Mouse (Mus musculus) midbrain, embryonic 15.5 days (tissue): ENCODE results near the gene Mecom. TPM values are rescaled to one million over a fixed set of nuclear protein-coding genes. Genes with fewer than 3 reads are reported as not detected.
"Not testable (repeated sequence)": the region's sequence is repeated elsewhere in the genome, so short reads cannot be mapped to it uniquely, and the experiment has no call there.

Experiments
- ATAC-seq: fragments of 200-750 bp; cut with Nextera tagmentation; replicated peaks from 2 replicates; pipeline ENCODE4 v1.8.0; 2017; ENCODE audit warnings: moderate TSS enrichment
- H3K27ac ChIP-seq: fragments of 300-500 bp; sonication (generic); 2 replicates; pipeline ENCODE4 v1.5.1; 2015; ENCODE audit warnings: mild to moderate bottlenecking, inconsistent platforms
- H3K27me3 ChIP-seq: fragments of 300-500 bp; sonication (generic); replicated peaks from 2 replicates; pipeline ENCODE4 v1.6.1; 2015; ENCODE audit warnings: inconsistent platforms
- H3K36me3 ChIP-seq: fragments of 300-500 bp; sonication (generic); replicated peaks from 2 replicates; pipeline ENCODE4 v1.6.1; 2015; ENCODE audit warnings: inconsistent platforms
- H3K4me1 ChIP-seq: fragments of 300-500 bp; sonication (generic); 2 replicates; pipeline ENCODE4 v1.6.1; 2015; ENCODE audit warnings: inconsistent platforms
- H3K4me2 ChIP-seq: fragments of 300-500 bp; sonication (generic); 2 replicates; pipeline ENCODE4 v1.6.1; 2015; ENCODE audit warnings: inconsistent platforms, mild to moderate bottlenecking, moderate library complexity
- H3K4me3 ChIP-seq: fragments of 300-500 bp; sonication (generic); 2 replicates; pipeline ENCODE4 v1.5.1; 2015; ENCODE audit warnings: mild to moderate bottlenecking, inconsistent platforms
- H3K9ac ChIP-seq: fragments of 300-500 bp; sonication (generic); 2 replicates; pipeline ENCODE4 v1.6.1; 2015; ENCODE audit warnings: mild to moderate bottlenecking, inconsistent platforms
- H3K9me3 ChIP-seq: fragments of 300-500 bp; sonication (generic); 2 replicates; pipeline ENCODE4 v1.6.1; 2016; ENCODE audit warnings: inconsistent platforms
- WGBS: fragments of 180-500 bp; shearing (Covaris S2); methylation state at CpG from one replicate; pipeline ENCODE4 v1.1.7; 2015; ENCODE audit warnings: mixed read lengths; 5-methylcytosine and 5-hydroxymethylcytosine counted together
- polyA plus RNA-seq: library from polyadenylated mRNA; unstranded; fragments of >200 nt; fragmentation: Nextera tagmentation; extraction: Ambion mirVana; gene quantifications from 2 replicates; pipeline ENCODE4 v1.2.1, GENCODE M21; 2015

Mecom gene
- polyA plus RNA-seq, 1 experiment from 2014 or later: 5.2 TPM

DNA sequence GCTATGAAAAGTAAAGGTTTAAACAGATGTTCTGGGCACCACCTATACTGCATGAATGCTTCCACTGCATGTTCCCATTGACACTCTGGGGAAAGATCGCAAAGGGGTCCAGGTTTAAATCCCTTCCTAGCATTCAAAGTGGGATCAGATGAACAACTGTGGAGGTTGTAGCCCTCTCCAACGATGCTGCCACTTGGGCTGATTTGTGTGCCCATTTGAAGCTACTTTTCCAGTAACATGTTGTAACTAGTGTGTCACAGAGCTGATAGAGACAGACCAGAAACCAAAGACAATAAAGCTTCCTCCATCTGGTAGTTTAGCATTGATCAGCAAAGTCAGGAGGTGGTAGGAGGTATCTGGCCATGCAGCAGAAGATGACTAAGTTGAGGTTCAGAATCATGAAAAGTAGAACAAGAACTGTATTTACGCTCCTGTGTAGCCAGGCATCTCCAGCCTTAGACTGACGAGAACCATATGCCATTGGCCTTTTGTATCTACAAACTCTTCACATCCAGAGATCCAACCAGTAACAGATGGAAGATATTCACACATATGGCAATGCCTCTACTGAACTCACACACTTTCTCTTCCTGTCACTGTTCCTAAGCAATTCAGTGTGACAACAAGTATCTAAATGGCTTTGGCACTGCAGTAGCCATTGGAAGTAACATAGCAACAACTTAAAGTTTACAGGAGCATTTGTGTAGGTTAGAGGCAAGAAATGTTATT, 299.0 kb downstream of the Mecom start:
- Histone ChIP-seq H3K4me3 (no peak overlapping the region), H3K27me3 (no peaks in the 10 kb centered on the region), H3K27ac (no peak overlapping the region), H3K4me2 (no peak overlapping the region), H3K36me3 (no peaks in the 10 kb centered on the region), H3K9ac (no peak overlapping the region), H3K4me1 (no peaks in the 10 kb centered on the region), H3K9me3 (no peaks in the 10 kb centered on the region)
- ATAC-seq: no peak
- 90% methylated on average over 4 of the region's 4 CpGs for WGBS

DNA sequence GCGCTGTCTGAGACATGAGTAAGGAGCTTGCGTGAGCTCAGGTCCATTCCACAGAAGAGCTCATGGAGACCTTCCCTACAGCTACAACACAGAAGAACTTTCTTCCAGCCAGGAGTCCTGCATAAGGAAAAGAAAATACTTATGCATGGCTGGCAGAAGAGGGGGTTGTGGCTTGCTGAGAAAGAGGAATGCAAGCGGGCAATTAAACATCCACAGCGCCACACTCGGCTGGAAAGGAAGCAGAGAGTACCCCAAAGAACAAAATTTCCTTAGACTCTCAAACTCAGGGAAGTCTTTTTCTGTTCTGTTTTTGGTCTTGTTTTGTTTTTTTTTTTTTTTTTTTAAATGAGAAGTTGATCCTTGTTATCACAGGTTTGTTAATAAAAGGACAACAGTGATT, 300.6 kb downstream of the Mecom start:
- Histone ChIP-seq H3K4me3 (no peak overlapping the region), H3K9me3 (no peaks in the 10 kb centered on the region), H3K27ac (no peak overlapping the region), H3K4me1 (no peaks in the 10 kb centered on the region), H3K4me2 (no peak overlapping the region), H3K36me3 (no peaks in the 10 kb centered on the region), H3K27me3 (no peaks in the 10 kb centered on the region), H3K9ac (no peak overlapping the region)
- no peak for ATAC-seq
- WGBS: 86% methylated on average over 5 of the region's 5 CpGs

DNA sequence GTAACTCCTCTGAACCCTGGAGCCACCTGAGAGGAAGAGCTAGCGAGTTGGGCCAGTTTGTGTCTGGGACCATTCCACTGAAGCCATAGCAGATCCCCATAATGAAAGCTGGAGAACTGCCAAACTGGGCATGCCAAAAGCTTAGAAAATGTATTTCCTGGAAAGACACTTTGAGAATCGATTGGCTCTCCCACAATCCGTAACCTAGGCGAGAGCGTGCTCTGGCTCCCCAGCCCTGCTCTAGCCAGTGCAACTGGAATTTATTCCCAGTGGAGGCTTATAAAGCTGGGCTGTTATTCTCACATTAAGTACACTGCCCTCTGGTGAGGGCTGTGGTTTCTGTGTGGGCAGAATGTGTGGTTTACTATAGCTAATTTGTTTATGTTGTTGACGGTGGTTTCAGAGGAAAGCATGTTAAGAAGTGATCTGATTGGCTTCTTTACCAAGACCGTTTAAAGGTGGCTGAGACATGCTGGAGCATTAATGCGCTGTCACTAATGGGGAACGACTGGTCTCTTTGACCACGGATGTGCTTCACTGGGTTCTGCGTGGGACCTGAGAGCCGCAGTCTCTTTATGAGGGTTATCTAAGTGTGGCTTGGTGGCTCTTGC, 301.3 kb downstream of the Mecom start:
- 80% methylated on average over 12 of the region's 12 CpGs for WGBS
- Histone ChIP-seq H3K9ac (no peak overlapping the region), H3K27ac (no peak overlapping the region), H3K27me3 (no peaks in the 10 kb centered on the region), H3K36me3 (no peaks in the 10 kb centered on the region), H3K9me3 (no peaks in the 10 kb centered on the region), H3K4me2 (no peak overlapping the region), H3K4me3 (no peak overlapping the region), H3K4me1 (no peaks in the 10 kb centered on the region)
- no peak for ATAC-seq

DNA sequence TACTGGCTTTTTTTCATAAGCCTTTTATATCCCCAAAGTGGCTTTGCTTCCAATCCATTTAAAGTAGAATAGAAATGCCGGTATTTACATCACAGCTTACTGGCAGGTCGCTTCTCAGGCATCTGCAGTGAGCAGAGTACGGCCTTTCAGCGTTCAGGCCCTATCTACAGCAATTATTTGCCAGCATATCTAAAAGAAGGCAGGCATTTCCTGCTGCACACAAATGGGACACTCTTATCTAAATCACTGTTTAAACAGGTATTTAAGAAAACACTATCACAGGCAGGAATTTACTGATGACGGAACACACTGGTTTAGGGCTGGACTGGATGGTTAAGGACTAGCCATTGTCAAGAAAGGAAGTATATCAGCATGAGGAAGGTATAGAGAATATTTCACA, 301.9 kb downstream of the Mecom start:
- Histone ChIP-seq H3K36me3 (no peaks in the 10 kb centered on the region), H3K9ac (no peak overlapping the region), H3K4me2 (no peak overlapping the region), H3K4me3 (no peak overlapping the region), H3K27me3 (no peaks in the 10 kb centered on the region), H3K4me1 (no peaks in the 10 kb centered on the region), H3K27ac (no peak overlapping the region), H3K9me3 (no peaks in the 10 kb centered on the region)
- 69% methylated on average over 5 of the region's 5 CpGs for WGBS
- no peak for ATAC-seq

DNA sequence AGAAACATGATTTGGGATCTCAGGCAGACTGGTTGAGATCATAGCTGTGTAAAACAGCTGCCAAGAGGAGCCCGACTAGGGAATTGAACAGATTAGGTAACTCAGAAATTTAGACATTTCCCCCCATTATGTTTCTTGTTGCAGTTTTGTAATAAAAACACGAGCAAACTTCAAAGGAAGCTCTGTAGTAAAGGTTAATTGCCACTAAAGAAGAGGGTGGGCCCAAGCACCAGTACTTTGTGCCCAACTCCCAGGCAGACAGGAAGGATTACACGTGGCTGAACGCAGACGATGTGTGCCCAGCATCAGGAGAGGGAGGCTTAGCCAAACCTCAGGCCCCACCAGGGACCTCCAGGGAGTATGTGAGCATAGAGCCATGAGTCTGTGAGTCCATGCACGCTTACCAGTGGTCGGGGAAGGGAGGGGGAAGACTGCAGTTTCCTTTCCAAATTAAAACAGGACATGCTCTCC, 303.4 kb downstream of the Mecom start:
- 26% methylated on average over 7 of the region's 7 CpGs for WGBS
- Histone ChIP-seq H3K9me3 (no peaks in the 10 kb centered on the region), H3K36me3 (no peaks in the 10 kb centered on the region), H3K9ac (no peak overlapping the region), H3K4me2 (no peak overlapping the region), H3K4me3 (no peak overlapping the region), H3K27ac (no peak overlapping the region), H3K27me3 (no peaks in the 10 kb centered on the region), H3K4me1 (no peaks in the 10 kb centered on the region)
- ATAC-seq: no peak; the same call in 1 of the 2 replicates

DNA sequence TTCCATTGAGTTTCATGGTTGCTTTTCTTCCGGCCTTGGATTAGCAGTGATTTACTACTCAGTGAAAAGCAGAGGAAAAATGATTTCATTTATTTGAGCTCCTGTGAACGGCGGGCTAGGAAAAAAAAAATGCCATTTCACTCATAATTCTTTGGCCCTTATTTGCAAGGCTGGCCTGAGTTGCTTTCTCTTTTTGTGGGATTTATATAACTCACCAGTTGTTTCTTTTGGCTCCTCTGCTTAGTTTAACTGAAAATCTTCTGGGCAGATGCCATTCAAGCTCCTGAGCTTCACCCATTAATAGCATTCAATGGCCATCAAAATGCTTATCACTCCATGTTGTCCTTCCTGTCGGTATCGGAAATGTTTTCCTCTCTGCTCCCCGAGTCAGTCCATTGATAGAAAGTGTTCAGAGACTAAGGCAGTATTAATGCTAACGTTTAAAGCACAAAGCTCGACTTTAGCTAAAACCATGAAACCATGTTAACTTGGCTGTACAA, 304.0 kb downstream of the Mecom start:
- no peak overlapping the region for H3K9ac ChIP-seq
- ATAC-seq: no peak
- 58% methylated on average over 8 of the region's 8 CpGs for WGBS
- H3K27me3 ChIP-seq: no peaks in the 10 kb centered on the region
- H3K4me3 ChIP-seq: no peak overlapping the region
- no peaks in the 10 kb centered on the region for H3K36me3 ChIP-seq
- no peak overlapping the region for H3K4me2 ChIP-seq
- no peaks in the 10 kb centered on the region for H3K9me3 ChIP-seq
- no peak overlapping the region for H3K27ac ChIP-seq
- no peaks in the 10 kb centered on the region for H3K4me1 ChIP-seq

DNA sequence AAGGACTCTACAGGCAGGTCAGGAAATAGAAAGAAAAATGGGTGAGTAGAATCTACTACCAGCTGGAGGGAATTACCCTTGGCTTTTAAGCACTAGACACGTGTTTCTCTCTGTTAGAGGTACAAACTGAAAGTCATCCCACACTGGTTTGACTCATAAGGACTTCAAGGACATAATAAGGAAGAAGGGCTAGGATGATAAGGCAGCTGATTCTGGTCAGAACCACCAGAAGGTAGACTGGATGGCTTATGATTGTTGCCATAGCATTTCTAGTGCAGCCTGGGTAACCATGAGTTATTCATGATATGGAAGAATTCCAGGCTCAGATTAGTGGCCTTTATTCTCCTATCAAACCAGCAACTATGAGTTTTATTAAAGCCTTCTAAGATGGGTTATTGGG, 308.4 kb downstream of the Mecom start:
- H3K4me1 ChIP-seq: no peaks in the 10 kb centered on the region
- no peaks in the 10 kb centered on the region for H3K36me3 ChIP-seq
- H3K27me3 ChIP-seq: no peaks in the 10 kb centered on the region
- H3K4me3 ChIP-seq: no peak overlapping the region
- H3K9ac ChIP-seq: no peak overlapping the region
- H3K9me3 ChIP-seq: no peaks in the 10 kb centered on the region
- 77% methylated on average over 1 of the region's 1 CpGs for WGBS
- no peak for ATAC-seq
- no peak overlapping the region for H3K27ac ChIP-seq
- H3K4me2 ChIP-seq: no peak overlapping the region

DNA sequence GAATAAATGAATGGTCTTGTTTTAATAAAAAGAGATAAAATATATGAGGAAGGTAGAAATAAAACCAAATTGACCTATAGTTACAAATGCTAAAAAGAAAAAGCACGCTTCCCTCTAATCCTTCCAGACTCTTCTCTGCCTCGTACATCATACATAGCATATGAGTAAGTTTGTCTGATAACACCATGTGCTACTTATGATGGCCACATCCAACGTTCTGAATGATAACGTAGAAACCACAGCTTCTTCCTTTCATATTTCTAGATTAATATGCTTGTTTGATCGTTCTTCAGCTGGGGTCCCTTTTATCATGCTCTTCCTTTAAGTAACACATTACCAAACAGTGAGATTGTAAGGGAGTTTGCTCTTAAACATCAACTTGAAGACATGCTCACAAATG, 310.3 kb downstream of the Mecom start:
- no peak for ATAC-seq
- WGBS: 95% methylated on average over 5 of the region's 5 CpGs

DNA sequence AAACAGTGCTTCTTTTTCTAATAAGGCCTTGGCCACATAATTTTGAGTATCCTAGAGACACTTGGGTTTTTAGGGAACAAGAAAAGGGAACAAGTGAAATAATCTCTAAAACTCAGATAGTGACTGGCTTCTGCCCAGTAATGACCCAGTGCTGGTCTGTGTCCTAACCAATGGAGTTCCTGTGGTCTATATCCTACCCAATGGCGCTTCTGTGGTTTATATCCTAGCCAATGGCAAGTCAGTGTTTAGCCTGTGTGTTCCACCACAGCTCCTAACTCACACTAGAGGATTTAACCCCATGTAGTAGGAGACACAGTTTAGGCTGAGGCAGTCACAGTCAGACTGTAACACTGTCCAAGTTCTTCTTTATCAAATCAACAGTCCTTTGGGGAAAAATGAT, 313.8 kb downstream of the Mecom start:
- no peaks in the 10 kb centered on the region for H3K9me3 ChIP-seq
- H3K4me1 ChIP-seq: no peaks in the 10 kb centered on the region
- ATAC-seq: no peak
- 100% methylated on average over 1 of the region's 1 CpGs for WGBS
- no peak overlapping the region for H3K4me2 ChIP-seq
- H3K36me3 ChIP-seq: no peaks in the 10 kb centered on the region
- no peak overlapping the region for H3K9ac ChIP-seq
- H3K27me3 ChIP-seq: peaks cover 2% of the 10 kb centered on the region; the same call in 1 of the 2 replicates
- no peak overlapping the region for H3K4me3 ChIP-seq
- H3K27ac ChIP-seq: no peak overlapping the region

More for the DNA sequence above, 310.3 kb downstream of the Mecom start:
- Histone ChIP-seq H3K4me1 (no peaks in the 10 kb centered on the region), H3K27me3 (no peaks in the 10 kb centered on the region), H3K27ac (no peak overlapping the region), H3K9ac (no peak overlapping the region), H3K9me3 (no peaks in the 10 kb centered on the region), H3K4me3 (no peak overlapping the region), H3K4me2 (no peak overlapping the region), H3K36me3 (no peaks in the 10 kb centered on the region)

DNA sequence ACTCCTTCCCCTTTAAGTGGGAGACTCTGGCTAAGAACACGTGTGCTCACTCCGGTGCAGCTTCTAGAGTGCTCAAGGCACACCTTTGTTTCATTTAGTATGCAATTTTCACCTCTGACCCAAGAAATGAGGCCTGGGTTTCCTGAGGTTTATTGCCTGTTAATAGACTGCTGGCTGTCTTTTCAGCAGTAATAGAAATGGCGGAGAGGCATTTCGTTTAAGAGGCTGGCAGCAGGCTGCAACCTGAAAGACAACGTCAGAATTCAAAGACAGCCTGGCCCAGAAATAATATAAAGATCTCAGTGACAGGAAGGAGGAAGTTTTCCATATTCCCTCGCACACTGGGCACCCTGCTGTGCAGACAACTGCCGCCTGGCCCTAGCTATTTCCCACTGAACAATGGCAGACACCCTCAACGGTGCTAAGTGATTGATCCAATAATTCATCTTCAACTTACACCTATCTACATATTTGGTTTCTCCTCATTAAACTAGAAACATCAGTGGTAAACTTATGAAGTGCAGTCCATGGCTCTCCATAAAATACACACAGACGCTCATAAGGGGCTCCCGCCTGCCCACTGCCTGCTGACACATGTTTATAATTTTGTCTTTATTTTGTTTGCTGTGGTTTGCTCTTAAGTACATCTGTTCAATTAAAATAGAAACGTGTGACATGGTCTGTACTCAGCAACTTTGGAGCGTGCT, 319.7 kb downstream of the Mecom start:
- no peak overlapping the region for H3K27ac ChIP-seq
- peaks cover 12% of the 10 kb centered on the region for H3K4me1 ChIP-seq
- H3K4me3 ChIP-seq: no peak overlapping the region
- ATAC-seq: peak; percentile 31; the same call in 1 of the 2 replicates
- peaks cover 20% of the 10 kb centered on the region for H3K27me3 ChIP-seq
- H3K9me3 ChIP-seq: no peaks in the 10 kb centered on the region
- no peaks in the 10 kb centered on the region for H3K36me3 ChIP-seq
- H3K4me2 ChIP-seq: peak overlapping the region; percentile 14; the same call in 1 of the 2 replicates
- 36% methylated on average over 12 of the region's 12 CpGs for WGBS
- H3K9ac ChIP-seq: no peak overlapping the region

DNA sequence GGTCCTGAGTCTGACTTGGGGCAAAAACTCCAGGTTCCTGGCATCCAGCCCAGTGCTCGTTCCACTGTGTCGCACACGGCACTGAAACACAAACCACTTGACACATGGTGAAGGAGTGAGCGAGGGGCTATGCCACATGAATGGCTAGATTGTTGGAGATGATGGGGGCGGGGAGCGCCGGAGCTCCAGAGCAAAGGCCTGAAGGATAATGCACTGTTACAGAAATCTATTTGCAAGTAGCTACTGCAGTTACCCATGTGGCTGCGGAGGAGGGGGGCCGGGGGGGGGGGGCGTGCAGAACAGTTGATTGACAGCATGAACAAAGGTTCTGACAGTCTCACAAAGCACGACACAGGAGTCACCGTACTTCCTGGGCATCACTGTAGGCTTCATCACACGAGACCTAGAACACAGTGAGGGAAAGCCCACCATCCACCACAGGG, 320.9 kb downstream of the Mecom start:
- peak; percentile 89 for ATAC-seq
- H3K4me1 ChIP-seq: peaks cover 12% of the 10 kb centered on the region
- H3K4me3 ChIP-seq: no peak overlapping the region
- no peaks in the 10 kb centered on the region for H3K9me3 ChIP-seq
- no peak overlapping the region for H3K27ac ChIP-seq
- WGBS: 16% methylated on average over 12 of the region's 13 CpGs
- H3K36me3 ChIP-seq: no peaks in the 10 kb centered on the region
- H3K9ac ChIP-seq: no peak overlapping the region
- H3K4me2 ChIP-seq: no peak overlapping the region; the same call in 1 of the 2 replicates
- peaks cover 29% of the 10 kb centered on the region for H3K27me3 ChIP-seq

DNA sequence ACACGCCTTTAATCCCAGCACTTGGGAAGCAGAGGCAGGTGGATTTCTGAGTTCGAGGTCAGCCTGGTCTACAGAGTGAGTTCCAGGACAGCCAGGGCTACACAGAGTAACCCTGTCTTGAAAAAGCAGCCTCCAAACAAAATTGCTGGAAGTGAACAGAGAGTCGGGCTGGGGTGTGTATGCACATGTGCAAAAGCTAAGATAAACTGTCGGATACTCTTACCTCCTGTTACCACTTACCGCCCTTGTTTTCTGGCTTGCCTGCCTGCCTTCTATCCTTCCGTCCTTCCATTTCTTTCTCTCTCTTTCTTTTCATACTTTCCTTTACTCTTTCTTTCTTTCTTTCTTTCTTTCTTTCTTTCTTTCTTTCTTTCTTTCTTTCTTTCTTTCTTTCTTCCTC, 322.6 kb downstream of the Mecom start:
- H3K9ac ChIP-seq, H3K4me2 ChIP-seq, ATAC-seq, H3K27ac ChIP-seq, H3K36me3 ChIP-seq, H3K4me3 ChIP-seq, H3K9me3 ChIP-seq: not testable (repeated sequence)
- Histone ChIP-seq H3K27me3 (peaks cover 37% of the 10 kb centered on the region), H3K4me1 (peaks cover 17% of the 10 kb centered on the region)
- 93% methylated on average over 6 of the region's 6 CpGs for WGBS
